Mouse (Mus musculus) cerebellum, adult 2 months (tissue): Measurements from ENCODE around the gene Sdhaf2.

Experiments used
- CTCF ChIP-seq: fragments of 200-500 bp; IDR thresholded peaks from 2 replicates; pipeline ENCODE4 v1.5.1; 2011; ENCODE audit warnings: low read depth, mild to moderate bottlenecking, control low read depth, low read length, moderate library complexity, borderline replicate concordance; ENCODE audit not compliant: insufficient read depth
- POLR2A ChIP-seq: fragments of 200-500 bp; IDR thresholded peaks from 2 replicates; pipeline ENCODE4 v1.6.1; 2011; ENCODE audit warnings: low read length, control low read depth, borderline replicate concordance; ENCODE audit not compliant: insufficient read depth

DNA sequence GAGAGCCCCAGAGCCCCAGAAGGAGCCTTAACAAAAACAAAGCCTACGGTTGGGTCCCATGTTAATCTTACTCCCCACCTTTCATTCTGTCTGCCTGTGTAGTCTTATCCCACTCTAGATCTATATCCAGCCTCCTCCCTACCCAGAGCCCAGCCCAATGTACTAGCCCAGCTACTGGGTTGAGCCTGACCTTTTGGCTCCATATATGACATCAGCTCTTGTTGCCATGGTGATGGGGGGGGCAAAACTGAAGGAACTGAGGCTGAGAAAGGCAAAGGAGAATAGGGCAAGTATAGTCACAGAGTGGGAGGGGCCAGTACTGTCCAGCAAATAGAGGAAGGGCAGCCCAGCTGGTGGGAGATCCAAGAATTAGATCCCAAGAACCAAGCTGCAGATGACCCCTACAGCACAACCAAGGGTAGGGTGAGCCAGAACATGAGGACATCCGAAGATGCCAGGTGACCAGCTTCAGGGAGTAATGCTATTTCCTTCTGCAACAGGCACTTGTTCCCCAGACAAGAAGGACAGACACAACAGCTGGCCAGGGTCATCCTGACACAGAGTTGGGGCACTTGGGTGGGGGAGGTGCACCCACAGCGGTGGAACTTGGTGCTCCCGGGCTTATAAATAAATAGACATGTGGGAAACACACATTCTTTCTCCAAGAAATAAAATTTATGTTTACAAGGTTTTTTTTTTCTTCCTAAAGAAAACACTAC, 71.1 kb downstream of the Sdhaf2 start:
- no peak for TF ChIP-seq CTCF
- TF ChIP-seq POLR2A = no peak
